Mouse (Mus musculus): ENCODE data around the gene Oprl1.
A peak's percentile ranks its signal among the peaks of the same experiment; 100 is the strongest.

Gene Oprl1

GRCm38 (mm10) chr2:181692304-181692703, 22.5 kb upstream of the Oprl1 start:
- no peak for DNase-seq (ENCODE audit: low spot score)

DNA sequence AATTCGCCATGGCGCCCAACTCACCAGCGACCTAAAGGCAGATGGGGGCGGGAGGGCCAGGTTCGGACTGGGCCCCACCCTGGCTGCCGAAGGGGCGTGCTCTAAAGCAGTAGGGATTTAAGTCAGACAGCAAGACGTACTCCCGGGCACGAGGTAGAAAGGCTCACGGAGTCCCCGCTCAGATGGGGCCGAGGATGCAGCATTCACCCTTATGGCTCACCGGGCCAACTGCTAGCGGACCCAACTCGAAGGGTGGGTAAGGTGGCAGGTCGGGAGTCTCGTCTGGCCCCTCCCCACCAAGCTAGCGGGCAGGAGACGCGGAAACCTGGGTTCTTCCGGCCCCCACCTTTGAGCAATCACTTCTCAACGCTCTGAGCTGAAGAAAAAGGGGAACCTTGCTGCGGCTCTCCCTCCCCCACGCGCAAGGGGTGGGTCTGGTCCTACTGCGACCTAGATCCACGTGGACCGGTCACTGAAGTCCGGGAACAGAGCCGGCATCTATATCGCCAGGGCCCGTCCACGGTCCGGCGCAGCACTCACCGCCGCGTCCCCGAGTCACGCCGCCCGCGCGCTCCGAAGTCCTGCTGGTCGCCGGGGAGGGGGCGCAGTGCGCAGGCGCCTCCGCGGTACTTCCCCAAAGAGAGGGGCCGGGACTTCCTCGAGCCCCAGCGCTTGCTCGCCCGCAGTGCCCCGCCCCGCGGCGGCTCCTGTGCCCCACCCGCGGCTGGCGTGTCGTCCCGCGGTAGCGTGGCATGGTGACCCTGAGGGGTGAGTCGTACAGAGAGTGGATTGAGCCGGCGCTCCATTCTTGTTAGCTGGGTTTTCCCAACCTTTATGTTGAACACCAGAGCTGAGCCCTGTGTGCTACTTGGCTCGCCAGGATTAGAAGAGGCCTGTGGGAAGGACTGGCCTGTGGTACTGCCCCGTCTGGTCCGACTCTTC, 21.2 kb upstream of the Oprl1 start, which contains the start of gene Rgs19:
Gene Rgs19, minus strand, starts transcription at position 639 of the 942 bp plus-strand sequence.
- DNase-seq (ENCODE audit: low spot score) = peak; percentile 86

- no peak for DNase-seq (ENCODE audit: low spot score)
Measured at GRCm38 (mm10) chr2:181694581-181694980, 20.2 kb upstream of the Oprl1 start.

DNA sequence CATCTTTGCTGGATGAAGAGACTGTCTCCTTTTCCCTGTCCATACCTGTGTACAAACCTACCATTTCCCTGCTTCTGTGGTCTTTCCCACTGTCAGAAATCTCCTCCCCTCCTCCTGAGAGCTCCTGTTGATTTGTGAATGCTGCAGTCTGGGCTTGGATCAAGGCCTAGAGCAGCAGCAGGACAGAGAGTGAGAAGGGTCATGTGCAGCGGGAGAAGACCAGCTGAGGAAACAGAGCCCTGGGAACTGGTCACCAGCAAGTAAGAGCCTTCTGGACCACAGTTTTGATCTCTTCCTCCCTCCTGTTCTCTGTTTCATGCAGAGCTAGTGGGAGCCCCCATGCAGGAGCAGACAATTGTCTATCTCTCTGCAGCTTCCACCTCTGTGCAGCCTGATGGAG, 19.0 kb upstream of the Oprl1 start:
- no peak for DNase-seq (ENCODE audit: low spot score)

GRCm38 (mm10) chr2:181696801-181697420, 17.9 kb upstream of the Oprl1 start:
- DNase-seq (ENCODE audit: low spot score) = no peak

- no peak for DNase-seq (ENCODE audit: low spot score)
Measured at GRCm38 (mm10) chr2:181698241-181698640, 16.6 kb upstream of the Oprl1 start, which contains the start of gene Lkaaear1. Gene Lkaaear1 (minus strand): TSS chr2:181698442.

DNA sequence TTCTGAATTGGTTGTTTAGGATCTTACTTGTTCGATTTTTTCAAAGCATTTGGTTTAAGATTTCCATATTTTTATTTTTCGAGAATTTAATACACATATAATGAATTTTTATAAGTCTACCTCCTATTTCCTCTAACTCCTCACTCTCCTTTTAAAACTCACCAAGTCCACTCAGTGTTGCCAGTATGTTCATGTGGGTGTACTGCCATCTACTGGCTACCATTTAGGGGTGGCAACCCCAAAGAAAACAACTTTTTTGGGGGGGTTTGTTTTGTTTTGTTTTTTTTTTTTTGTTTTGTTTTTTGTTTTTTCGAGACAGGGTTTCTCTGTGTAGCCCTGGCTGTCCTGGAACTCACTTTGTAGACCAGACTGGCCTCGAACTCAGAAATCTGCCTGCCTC, 8.1 kb upstream of the Oprl1 start:
- DNase-seq (ENCODE audit: low spot score) = no peak

DNA sequence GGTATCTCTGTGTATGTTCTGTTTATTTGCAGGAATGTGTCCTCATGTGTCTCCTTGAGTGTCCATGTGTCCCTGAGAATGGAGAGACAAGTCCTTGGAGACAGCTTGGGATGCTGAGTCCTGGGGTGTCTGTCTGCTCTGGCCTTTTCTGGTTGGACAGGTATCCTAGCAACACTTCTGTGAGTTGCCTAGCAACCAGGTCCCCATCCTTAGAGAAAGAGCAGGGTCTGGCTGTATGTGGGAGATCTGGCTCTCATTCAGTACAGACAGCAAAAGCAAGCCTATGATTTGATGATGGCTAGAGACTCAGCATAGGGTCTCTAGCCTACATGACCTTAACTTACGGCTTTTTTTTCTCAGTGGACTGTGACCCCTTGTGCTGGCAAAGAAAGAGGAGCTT, 1.1 kb upstream of the Oprl1 start:
- DNase-seq (ENCODE audit: low spot score) = no peak

- no peak for DNase-seq (ENCODE audit: low spot score)
Measured at GRCm38 (mm10) chr2:181715382-181715781, 566 bp downstream of the Oprl1 start.

DNA sequence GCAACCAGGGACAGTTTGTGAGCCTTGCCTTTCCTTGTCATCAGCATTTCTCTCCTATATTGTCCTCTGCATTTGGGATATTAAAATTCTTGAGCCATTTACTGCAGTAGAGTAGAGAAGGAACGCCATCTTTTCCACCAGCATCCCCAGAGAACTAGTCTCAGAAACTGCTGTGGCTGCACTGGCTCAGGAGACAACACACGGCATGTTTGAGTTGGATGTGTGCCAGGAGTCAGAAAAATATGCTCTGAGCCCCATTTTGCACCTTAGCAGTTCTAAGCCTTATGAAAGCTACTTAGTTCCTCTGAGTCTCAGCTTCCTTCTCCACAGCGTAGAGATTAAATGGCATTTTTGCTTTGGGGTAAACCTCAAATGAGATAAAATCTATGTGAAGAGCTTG, 2.2 kb downstream of the Oprl1 start:
- DNase-seq (ENCODE audit: low spot score) = no peak

DNA sequence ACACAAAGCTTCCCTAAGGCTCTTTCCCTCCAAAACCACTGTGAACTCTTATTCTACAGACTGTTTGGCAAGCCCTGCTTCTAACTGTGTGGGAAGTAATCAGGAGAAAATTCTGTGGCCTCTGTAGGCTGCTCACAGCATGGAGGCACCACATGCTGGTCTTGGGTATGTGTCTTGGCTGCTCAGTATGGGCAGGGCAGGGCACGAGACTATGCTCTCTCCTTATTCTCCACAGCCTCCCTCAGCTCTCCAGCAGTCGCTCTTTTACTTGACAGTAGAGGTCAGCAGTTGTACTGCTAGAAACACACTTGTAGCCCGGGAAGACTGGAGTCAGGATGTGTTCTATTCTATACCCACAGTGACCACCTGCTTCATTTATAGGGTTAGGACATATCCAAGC, 5.2 kb downstream of the Oprl1 start:
- DNase-seq (ENCODE audit: low spot score) = no peak

GRCm38 (mm10) chr2:181721200-181721599, 6.4 kb downstream of the Oprl1 start:
- no peak for DNase-seq (ENCODE audit: low spot score)

GRCm38 (mm10) chr2:181722213-181722612, 7.4 kb downstream of the Oprl1 start:
- peak; percentile 29 for DNase-seq (ENCODE audit: low spot score)

GRCm38 (mm10) chr2:181727659-181728262, 12.9 kb downstream of the Oprl1 start:
- DNase-seq (ENCODE audit: low spot score) = no peak

- no peak for DNase-seq (ENCODE audit: low spot score)
Measured at GRCm38 (mm10) chr2:181730051-181730450, 15.2 kb downstream of the Oprl1 start.

GRCm38 (mm10) chr2:181752626-181753025, 37.8 kb downstream of the Oprl1 start:
- no peak for DNase-seq (ENCODE audit: low spot score)

- no peak for DNase-seq (ENCODE audit: low spot score)
Measured at GRCm38 (mm10) chr2:181758147-181758725, 43.4 kb downstream of the Oprl1 start.

GRCm38 (mm10) chr2:181759041-181759440, 44.2 kb downstream of the Oprl1 start:
- DNase-seq (ENCODE audit: low spot score) = no peak

DNA sequence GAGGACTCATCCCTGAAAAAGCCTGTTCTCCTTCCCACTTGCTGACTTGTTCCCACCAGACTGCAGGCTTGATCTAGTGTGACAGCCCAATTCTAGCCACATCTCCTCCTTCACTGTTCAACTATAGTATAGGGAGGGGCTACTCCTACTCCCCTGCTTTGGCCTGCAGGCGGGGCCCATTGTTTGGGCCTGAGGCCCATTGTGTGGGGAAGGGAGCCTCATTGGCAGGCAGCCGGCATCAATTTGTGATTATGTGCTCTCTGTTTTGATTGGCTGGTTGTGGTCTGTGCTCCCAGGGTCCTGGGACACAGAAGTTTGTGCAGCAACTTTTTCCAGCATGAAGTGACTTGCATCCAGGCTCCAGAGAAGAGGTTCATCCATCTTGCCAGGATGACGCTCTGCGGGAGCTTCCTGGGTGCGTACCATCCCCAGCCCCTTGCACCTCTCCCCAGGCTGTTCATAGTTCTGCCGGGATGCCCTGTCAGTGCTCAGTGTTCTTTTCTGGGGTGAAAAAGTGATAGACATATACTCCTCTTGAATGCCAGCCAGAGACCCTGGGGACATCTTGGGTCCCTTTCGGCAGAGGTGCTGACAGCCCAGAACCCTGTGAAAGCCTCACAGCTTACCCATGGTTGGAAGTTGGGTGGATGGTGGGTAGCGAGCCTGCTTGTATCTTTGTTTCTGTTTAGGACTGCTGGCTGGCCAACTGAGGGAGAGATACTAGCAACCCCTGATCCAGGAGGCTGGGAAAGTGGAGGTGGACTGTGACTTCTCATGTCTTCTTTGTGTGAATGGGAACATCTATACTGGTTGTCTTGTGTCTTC, 48.4 kb downstream of the Oprl1 start, which contains the start of gene Myt1:
Gene Myt1, plus strand, starts transcription at position 327 of the 825 bp plus-strand sequence.
- no peak for DNase-seq (ENCODE audit: low spot score)

GRCm38 (mm10) chr2:181763886-181764527, 49.2 kb downstream of the Oprl1 start:
- no peak for DNase-seq (ENCODE audit: low spot score)

DNA sequence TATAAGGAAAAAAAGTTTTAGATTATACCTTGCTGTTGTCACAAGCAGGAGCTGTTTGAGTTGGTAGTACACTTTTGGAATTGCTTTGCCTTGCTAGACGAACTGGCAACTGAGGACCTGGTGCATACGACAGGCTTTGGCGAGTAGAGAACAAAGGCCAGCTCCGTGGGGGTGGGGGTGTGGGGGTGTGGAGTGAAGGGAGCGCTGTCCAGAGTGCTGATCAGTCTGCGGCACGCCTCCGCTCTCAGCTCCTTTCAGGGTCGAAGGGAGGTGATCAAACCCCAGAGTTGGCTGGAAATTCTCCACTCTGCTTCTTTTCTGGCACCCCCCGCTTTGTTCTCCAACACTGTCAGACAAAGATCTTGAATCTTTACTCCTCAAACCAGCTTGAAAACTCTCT, 49.8 kb downstream of the Oprl1 start:
- peak; percentile 45 for DNase-seq (ENCODE audit: low spot score)
